Mouse (Mus musculus) embryo, embryonic 10.5 days (tissue): ENCODE results near the gene Pnisr.

Experiments
- DNase-seq: peaks from one replicate; pipeline ENCODE4 v3.0.0-alpha.2; 2015; ENCODE audit warnings: low spot score

Gene Pnisr

DNA sequence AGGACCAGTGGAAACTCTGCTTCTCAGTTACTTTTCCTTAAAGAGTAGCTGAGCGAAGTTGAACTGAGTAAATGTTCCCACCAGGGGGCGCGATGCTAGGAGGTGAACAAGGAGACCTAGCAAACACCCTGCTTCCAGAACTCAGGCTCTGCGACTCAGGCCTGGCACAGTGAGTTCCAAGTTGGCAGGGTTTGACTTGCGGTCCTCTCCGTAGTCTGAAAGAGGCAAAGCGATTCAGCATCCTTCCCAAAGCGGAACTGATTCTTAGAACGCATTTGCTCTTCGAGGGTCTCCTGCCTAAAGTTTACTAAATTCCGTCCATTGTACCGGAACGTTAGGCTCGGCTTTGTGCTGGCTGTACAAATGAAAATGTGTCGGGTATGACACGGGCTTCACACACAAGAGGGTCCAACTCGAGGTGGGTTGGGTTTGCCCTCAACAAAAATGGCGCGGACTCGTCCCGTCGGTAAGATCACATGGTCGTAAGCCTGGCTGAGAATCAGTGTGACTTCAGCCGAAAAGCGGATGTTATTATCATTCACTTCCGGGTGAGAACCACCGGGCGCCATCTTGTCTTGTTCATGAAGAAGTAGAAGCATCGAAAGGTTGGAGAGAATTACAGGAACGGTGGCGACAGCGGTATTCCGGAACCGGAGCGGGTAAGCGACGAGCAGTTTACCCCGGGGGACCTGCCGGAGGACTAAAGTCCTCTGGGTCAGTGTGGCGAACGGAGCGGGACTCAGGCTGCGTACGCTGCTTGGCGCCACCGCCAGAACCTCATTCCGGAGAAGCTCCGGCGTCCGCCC lies at the start of gene Pnisr:
Gene Pnisr, plus strand, starts transcription at position 103 of the 806 bp plus-strand sequence.
- peak; percentile 99 for DNase-seq

DNA sequence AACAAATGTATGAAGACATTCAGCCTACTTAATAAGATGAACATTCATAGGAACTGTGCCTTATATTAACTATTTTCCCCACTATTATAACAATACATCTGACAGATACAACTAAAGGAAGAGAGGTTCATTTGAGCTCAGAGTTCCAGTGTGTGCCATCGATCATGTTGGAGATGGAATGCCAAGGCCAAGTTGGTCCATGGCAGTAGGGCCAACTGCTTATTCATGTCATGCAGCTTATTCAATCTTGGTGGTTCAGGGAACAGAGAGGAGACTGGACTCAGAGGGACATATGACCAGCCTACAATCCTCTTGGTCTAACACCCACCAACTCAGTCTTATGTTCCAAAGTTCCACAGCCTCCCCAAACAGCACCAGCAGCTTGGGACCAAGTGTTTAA lies 46.4 kb upstream of the Pnisr start:
- DNase-seq = no peak

- DNase-seq = no peak
Measured at GRCm38 (mm10) chr4:21801620-21802019, 45.8 kb upstream of the Pnisr start.

DNA sequence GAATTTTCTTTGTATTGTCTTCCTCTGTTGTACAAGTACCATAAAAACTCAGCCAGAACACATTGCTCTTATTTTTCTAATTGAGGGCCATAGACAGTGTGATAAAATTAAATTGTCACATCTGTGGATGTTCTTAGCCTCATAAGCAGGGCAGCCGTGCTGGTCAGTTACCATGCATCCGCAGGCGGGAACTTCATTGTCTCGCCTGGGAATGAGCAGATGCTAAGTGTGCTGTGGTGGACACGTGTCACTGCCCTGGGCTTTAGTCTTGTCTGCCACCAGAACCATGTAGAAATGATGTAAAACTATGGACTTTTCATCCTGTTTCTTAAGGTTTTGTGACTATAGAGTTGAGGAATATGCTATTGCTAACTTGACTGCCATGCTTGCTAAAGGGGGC lies 40.2 kb upstream of the Pnisr start:
- DNase-seq = peak; percentile 16

DNA sequence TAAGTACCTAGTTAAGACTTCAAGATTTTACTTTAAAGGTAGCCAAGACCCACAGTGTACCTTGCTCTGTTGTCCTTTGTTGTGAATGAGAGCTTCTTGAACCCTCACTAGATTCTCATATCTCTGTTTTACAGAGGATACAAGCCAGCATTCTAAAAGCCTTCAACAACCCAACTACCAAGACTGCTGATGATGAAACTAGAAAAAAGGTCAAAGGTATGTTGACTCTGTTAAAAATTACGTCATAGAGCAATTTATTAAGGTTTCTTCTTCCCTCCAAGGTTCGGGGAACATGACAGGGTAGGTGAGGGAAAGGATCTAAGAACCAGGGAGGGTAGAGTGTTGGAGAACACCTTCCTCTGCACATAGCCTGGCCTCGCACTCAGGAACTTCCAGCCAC lies 36.8 kb upstream of the Pnisr start:
- DNase-seq = no peak

- no peak for DNase-seq
Measured at GRCm38 (mm10) chr4:21812635-21813034, 34.7 kb upstream of the Pnisr start.

- DNase-seq = peak; percentile 90
Measured at GRCm38 (mm10) chr4:21814029-21814428, 33.4 kb upstream of the Pnisr start.

DNA sequence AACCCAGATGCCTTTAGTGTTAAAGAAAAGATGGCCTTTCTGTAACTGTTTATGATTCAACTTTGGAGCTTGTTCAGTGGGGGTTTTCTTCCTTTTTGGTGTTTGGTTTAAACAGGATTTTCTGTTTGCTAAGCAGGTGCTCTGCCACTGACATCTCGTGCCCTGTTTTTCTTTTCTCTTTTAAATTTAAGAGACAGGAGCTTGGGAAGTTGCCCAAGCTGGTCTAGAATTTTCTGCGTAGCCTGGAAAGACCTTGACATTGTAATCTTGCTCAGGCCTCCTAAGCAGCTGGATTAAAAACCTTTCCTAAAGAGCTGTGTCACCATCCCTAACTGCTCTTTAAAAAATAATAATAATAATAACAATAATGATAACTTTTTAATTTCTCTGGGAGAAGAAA lies 20.8 kb upstream of the Pnisr start:
- no peak for DNase-seq

DNA sequence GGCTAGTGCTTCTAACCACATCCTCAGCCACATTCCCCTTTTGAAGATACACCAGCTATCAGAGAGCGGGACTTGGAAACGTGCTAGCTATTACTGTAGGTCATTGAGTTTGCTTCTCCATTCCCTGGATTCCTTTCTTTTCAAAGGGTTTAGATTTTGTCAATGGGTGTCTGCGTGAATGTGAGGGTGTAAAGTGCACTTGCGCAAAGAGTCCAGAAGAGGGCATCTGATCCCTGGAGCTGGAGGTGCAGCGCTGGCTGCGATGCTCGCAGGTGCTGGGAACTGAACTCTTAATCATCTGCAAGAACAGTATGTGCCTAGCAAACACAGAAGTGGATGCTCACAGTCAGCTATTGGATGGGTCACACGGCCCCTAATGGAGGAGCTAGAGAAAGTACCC lies 14.5 kb upstream of the Pnisr start:
- DNase-seq = no peak

DNA sequence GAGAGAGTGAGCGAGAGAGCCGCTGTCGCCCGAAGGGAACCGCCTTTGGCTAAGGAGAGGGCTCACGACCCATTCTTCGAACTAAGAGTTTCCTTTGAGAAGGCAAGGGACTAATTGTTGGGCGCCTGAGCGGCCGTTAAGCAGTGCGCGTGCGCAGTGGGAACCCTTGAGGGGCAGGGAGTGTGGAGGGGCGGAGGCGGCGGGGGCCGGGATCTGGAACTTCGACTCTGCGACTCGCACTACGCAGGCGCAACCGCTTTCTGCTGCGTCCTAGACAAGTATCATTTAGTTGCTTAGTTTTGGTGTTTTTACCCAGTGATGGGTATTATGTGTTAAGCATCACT lies 876 bp downstream of the Pnisr start:
- DNase-seq = peak; percentile 95

DNA sequence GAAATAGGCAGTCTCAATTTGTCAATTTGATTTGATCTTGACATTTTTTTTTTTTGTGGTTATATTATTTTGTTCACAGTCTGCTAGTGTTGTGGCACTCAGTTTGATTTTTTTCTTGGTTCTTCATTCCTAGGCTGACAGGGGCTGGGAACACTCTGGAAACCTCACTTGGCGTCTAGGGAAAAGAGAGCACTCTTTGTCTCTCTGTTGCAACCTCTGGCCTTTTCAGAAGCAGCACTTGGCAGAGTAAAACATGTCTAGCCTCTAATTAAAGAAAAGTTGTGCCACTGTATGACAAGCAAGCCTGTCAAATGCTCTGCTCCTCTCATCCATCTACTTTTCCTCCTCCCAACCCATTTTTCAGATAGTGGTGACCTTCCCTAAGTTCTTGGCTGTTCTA lies 10.1 kb downstream of the Pnisr start:
- no peak for DNase-seq

- DNase-seq = no peak
Measured at GRCm38 (mm10) chr4:21865226-21865625, 17.8 kb downstream of the Pnisr start.

DNA sequence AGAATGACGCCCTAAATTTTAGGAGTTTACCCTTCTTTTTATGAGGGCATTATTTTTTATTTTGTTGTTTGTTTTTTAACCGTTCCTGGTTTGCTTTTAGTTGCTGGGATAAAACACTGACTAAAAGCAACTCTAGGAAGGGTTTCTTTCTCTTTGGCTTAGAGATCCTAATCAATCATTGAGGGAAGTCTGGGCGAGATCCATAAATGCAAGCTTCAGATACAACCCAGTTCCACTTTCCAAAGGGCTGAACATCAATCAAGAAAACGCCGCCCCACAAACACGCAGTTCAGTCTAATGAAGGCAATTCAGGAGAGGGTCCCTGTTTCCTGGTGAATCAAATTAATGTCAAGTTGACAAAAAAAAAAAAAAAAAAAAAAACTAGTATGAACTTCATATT lies 31.4 kb downstream of the Pnisr start:
- DNase-seq = peak; percentile 20

GRCm38 (mm10) chr4:21879565-21880220 lies 32.3 kb downstream of the Pnisr start, which contains the start of gene Coq3:
Gene Coq3 (plus strand): TSS chr4:21879673.
- peak; percentile 87 for DNase-seq

DNA sequence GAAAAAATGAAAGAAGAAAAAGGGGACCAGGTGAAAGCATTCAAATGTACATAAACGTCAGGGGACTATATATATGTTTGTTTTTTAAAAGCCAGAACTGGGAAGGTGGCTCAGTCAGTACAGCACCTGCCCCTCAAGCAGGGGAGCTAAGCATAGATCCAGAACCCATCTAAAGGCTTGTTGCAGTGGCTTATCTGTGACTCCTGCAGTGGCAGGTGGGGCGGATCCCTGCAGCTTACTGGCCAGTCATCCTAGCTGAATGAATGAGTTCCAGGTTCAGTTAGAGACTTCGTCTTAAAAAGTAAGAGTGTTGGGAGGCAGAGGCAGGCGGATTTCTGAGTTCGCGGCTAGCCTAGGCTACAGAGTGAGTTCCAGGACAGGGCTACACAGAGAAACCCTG lies 35.4 kb downstream of the Pnisr start:
- no peak for DNase-seq

- no peak for DNase-seq
Measured at GRCm38 (mm10) chr4:21885831-21886230, 38.4 kb downstream of the Pnisr start.
